Mouse (Mus musculus) small intestine, adult 2 months (tissue): Measurements from ENCODE around the gene Id4. TPM values are rescaled to one million over a fixed set of nuclear protein-coding genes. Genes with fewer than 3 reads are reported as not detected.

Experiments used
- H3K27ac ChIP-seq: fragments of 200-500 bp; 2 replicates; pipeline ENCODE4 v1.5.1; 2012; ENCODE audit warnings: low read depth, low read length, control low read depth, inconsistent platforms; ENCODE audit not compliant: insufficient read depth
- H3K27me3 ChIP-seq: fragments of 200-500 bp; 2 replicates; pipeline ENCODE4 v1.6.1; 2012; ENCODE audit warnings: mild to moderate bottlenecking, moderate library complexity, low read length, inconsistent platforms; ENCODE audit not compliant: control insufficient read depth, insufficient read depth
- H3K36me3 ChIP-seq: fragments of 200-500 bp; 2 replicates; pipeline ENCODE4 v1.6.1; 2012; ENCODE audit warnings: mild to moderate bottlenecking, low read length, control low read depth, inconsistent platforms; ENCODE audit not compliant: control insufficient read depth, insufficient read depth
- H3K4me1 ChIP-seq: fragments of 200-500 bp; 2 replicates; pipeline ENCODE4 v1.6.1; 2012; ENCODE audit warnings: low read length, inconsistent platforms, mixed read lengths; ENCODE audit not compliant: control insufficient read depth, insufficient read depth, insufficient read length
- H3K4me3 ChIP-seq: fragments of 200-500 bp; 2 replicates; pipeline ENCODE4 v1.5.1; 2012; ENCODE audit warnings: low read depth, mild to moderate bottlenecking, control low read depth, inconsistent platforms, low read length, moderate library complexity
- CTCF ChIP-seq: fragments of 200-500 bp; IDR thresholded peaks from 2 replicates; pipeline ENCODE4 v1.5.1; 2012; ENCODE audit warnings: low read depth, mild to moderate bottlenecking, control low read depth, inconsistent platforms, low read length, moderate library complexity, mixed read lengths; ENCODE audit not compliant: insufficient replicate concordance, insufficient read length; ENCODE audit errors: extremely low read depth
- POLR2A ChIP-seq: fragments of 200-500 bp; IDR thresholded peaks from 2 replicates; pipeline ENCODE4 v1.6.1; 2012; ENCODE audit warnings: low read depth, mild to moderate bottlenecking, control low read depth, inconsistent platforms, low read length, moderate library complexity
- WGBS: fragments of 180-500 bp; shearing (Covaris S2); methylation state at CpG from one replicate; pipeline ENCODE4 v1.1.7; 2018; 5-methylcytosine and 5-hydroxymethylcytosine counted together
- polyA plus RNA-seq: library from polyadenylated mRNA; depleted of rRNA; stranded (reverse); fragments of >200 nt; gene quantifications from 2 replicates; pipeline ENCODE4 v1.2.3, GENCODE M21; 2012

Gene Id4
- polyA plus RNA-seq, 1 experiment = 12.0 TPM

GRCm38 (mm10) chr13:48273451-48274069 lies 12.5 kb downstream of the Id4 start:
- Histone ChIP-seq H3K27ac (no peak overlapping the region), H3K36me3 (no peaks in the 10 kb centered on the region), H3K27me3 (no peaks in the 10 kb centered on the region), H3K4me1 (no peaks in the 10 kb centered on the region), H3K4me3 (no peak overlapping the region)
- TF ChIP-seq CTCF (no peak), POLR2A (no peak)
- WGBS = 9% methylated on average over 15 of the region's 15 CpGs

- TF ChIP-seq CTCF (no peak), POLR2A (no peak)
- Histone ChIP-seq H3K27ac (no peak overlapping the region), H3K4me1 (no peaks in the 10 kb centered on the region), H3K27me3 (no peaks in the 10 kb centered on the region), H3K36me3 (no peaks in the 10 kb centered on the region), H3K4me3 (no peak overlapping the region)
- WGBS = 61% methylated on average over 1 of the region's 1 CpGs
Observed at GRCm38 (mm10) chr13:48274107-48274506, 13.1 kb downstream of the Id4 start.

- WGBS = 64% methylated on average over 7 of the region's 7 CpGs
- H3K27me3 ChIP-seq = no peaks in the 10 kb centered on the region
- no peaks in the 10 kb centered on the region for H3K4me1 ChIP-seq
- no peaks in the 10 kb centered on the region for H3K36me3 ChIP-seq
- H3K27ac ChIP-seq = no peak overlapping the region
- H3K4me3 ChIP-seq = no peak overlapping the region
- TF ChIP-seq POLR2A (no peak), CTCF (no peak)
Observed at GRCm38 (mm10) chr13:48276981-48277380, 16.0 kb downstream of the Id4 start.

- Histone ChIP-seq H3K27ac (no peak overlapping the region), H3K4me3 (no peak overlapping the region), H3K36me3 (no peaks in the 10 kb centered on the region), H3K4me1 (no peaks in the 10 kb centered on the region), H3K27me3 (no peaks in the 10 kb centered on the region)
- WGBS = 71% methylated on average over 9 of the region's 9 CpGs
- TF ChIP-seq CTCF (no peak), POLR2A (no peak)
Observed at GRCm38 (mm10) chr13:48284426-48284825, 23.4 kb downstream of the Id4 start.

- Histone ChIP-seq H3K27me3 (no peaks in the 10 kb centered on the region), H3K27ac (no peak overlapping the region), H3K4me3 (no peak overlapping the region), H3K4me1 (no peaks in the 10 kb centered on the region), H3K36me3 (no peaks in the 10 kb centered on the region)
- TF ChIP-seq CTCF = no peak
- 63% methylated on average over 9 of the region's 9 CpGs for WGBS
Observed at GRCm38 (mm10) chr13:48284918-48285693, 24.1 kb downstream of the Id4 start.

GRCm38 (mm10) chr13:48290427-48290826 lies 29.4 kb downstream of the Id4 start:
- Histone ChIP-seq H3K4me3 (no peak overlapping the region), H3K27me3 (no peaks in the 10 kb centered on the region), H3K27ac (no peak overlapping the region), H3K36me3 (no peaks in the 10 kb centered on the region), H3K4me1 (no peaks in the 10 kb centered on the region)
- TF ChIP-seq CTCF = no peak
- TF ChIP-seq POLR2A = no peak
- 74% methylated on average over 13 of the region's 13 CpGs for WGBS

GRCm38 (mm10) chr13:48314500-48314899 lies 53.5 kb downstream of the Id4 start:
- Histone ChIP-seq H3K27me3 (no peaks in the 10 kb centered on the region), H3K27ac (no peak overlapping the region), H3K36me3 (no peaks in the 10 kb centered on the region), H3K4me3 (no peak overlapping the region), H3K4me1 (no peaks in the 10 kb centered on the region)
- 24% methylated on average over 7 of the region's 7 CpGs for WGBS
- TF ChIP-seq CTCF (no peak), POLR2A (no peak)
